Mouse (Mus musculus) kidney, adult 2 months (tissue): ENCODE measurements around the gene Vmn1r172.

Experiments used
- CTCF ChIP-seq: fragments of 200-500 bp; conservative IDR thresholded peaks from 2 replicates; pipeline ENCODE4 v1.5.1; 2011; ENCODE audit warnings: low read depth, mild to moderate bottlenecking, control low read depth, low read length, moderate library complexity, mixed read lengths; ENCODE audit not compliant: insufficient read depth, insufficient read length
- POLR2A ChIP-seq: fragments of 200-500 bp; IDR thresholded peaks from one replicate; pipeline ENCODE4 v1.6.1; 2011; ENCODE audit warnings: low read depth, low read length, control low read depth

DNA sequence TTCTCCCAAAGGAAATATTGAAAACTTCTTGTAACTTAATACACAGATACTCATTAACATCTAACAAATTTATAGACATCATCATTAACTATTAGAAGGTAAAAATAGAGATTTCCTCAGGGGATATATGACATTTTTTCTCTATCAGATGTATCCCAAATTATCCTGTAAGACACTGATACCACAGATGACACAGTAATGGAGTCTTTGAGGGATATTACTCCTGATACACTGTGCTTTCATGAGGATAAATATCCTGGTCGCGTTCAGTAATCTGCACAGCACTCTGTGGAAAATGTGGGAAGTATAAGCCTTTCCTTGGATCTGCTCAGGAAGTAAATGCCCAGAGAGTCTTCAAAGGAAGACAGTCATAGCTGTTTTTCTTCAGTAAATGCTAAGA, at the start of gene Vmn1r172:
- TF ChIP-seq CTCF (no peak), POLR2A (no peak)
